Mouse (Mus musculus): ENCODE results near the gene Mical3.

- TF ChIP-seq CTCF (IDR thresholded peaks at IDR 0.05; ENCODE audit: extremely low read depth, insufficient read depth, low read length) = no peak
- TF ChIP-seq POLR2A (IDR thresholded peaks at IDR 0.05; ENCODE audit: extremely low read depth, insufficient read depth, low read length) = no peak
Observed at GRCm38 (mm10) chr6:121086226-121086625, 44.6 kb downstream of the Mical3 start.

Measured in cortical plate, adult 2 months (tissue).